Comparison of ENCODE assay signal across 8 mouse cellular contexts in the genomic region with DNA sequence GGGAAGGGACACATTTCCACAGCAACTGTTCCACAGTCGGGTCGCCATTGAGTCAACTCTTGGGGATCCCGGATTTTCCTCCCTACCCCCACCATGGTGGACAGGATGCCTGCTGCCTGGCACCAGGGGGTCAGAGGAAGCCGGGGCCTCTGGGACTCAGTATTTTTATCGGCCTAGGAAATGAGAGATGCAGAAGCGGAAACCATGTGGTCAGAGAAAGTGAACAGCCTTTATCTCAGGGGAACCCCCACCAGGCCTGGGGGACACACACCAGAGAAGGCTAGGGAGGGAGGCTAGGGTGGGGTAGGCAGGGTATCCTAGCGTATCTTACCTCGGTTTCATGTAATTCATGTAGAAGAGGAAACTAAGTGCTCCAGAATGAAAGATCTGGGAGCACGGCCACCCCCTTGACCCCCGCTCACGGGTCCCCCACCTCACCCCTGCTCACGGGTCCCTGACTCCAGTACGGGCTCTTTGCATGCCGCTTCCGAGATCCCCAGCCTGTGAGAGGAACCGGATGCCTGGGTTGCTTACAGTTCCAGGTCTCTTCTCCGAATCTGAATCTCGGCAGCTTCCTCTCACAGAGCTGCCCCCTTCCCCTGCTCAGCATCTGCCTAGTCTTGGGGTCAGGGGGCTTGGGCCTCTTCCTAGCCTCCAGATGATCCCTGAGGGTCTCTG. TPM values are rescaled to one million over a fixed set of nuclear protein-coding genes. Genes with fewer than 3 reads are reported as not detected.
DNase-seq lines count a peak whose midpoint lies in the region; ATAC-seq and TF ChIP-seq lines count a peak whose summit lies in the region.

No protein-coding gene starts in this region.

- peak overlapping the region; percentile 28; the same call in 1 of the 2 replicates for H3K4me2 ChIP-seq in lung, postnatal 0 days (replicated peaks; ENCODE audit: low read depth, low read length)

- no peak overlapping the region for H3K9ac ChIP-seq in lung, postnatal 0 days (replicated peaks; ENCODE audit: low read depth)

- TF ChIP-seq CTCF in lung, postnatal 0 days (IDR thresholded peaks at IDR 0.05) = no peak

- H3K4me1 ChIP-seq in lung, postnatal 0 days (ENCODE audit: insufficient read depth, low read depth, low read length) = peaks cover 10% of the 10 kb centered on the region

- H3K9me3 ChIP-seq in lung, postnatal 0 days (ENCODE audit: low read length) = no peaks in the 10 kb centered on the region

- peak overlapping the region; percentile 54 for H3K27ac ChIP-seq in lung, postnatal 0 days (ENCODE audit: low read length)

- 0 out of 2 replicates have a peak, but pooled peaks cover 5% of the 10 kb centered on the region for H3K36me3 ChIP-seq in lung, postnatal 0 days (ENCODE audit: insufficient read depth, low read length)

- TF ChIP-seq EP300 in lung, postnatal 0 days (IDR thresholded peaks at IDR 0.05) = no peak

- H3K4me3 ChIP-seq in lung, postnatal 0 days (ENCODE audit: low read depth, low read length) = no peak overlapping the region

- ATAC-seq in lung, postnatal 0 days = peak; percentile 63

- no peaks in the 10 kb centered on the region for H3K27me3 ChIP-seq in lung, postnatal 0 days (replicated peaks; ENCODE audit: insufficient read depth, low read length)

- DNase-seq in B cell, adult 2 months = peak; percentile 84 to 87
- DNase-seq in T-cell, adult 2 months (ENCODE audit: low spot score) = peak; percentile 62
- DNase-seq in induced T-regulatory cell, adult 2 months (ENCODE audit: low read depth) = peak; percentile 85
- DNase-seq in lung, postnatal 0 days (ENCODE audit: low spot score) = peak; percentile 53
- no peak for DNase-seq in frontal cortex, postnatal 10 days (ENCODE audit: low spot score in 2 of 2)
- no peak for DNase-seq in retina, embryonic 14.5 days (ENCODE audit: low spot score)
- no peak for DNase-seq in urinary bladder, adult 18-20 months (ENCODE audit: low spot score in 2 of 2)
- DNase-seq in cerebellum, postnatal 36 days = no peak

- 68% methylated on average over 18 of the region's 18 CpGs for WGBS in lung, postnatal 0 days

RNA-seq across cellular contexts. Expression of gene Gm16181, which starts 2.0 kb away (rescaled TPM):
- polyA plus RNA-seq in lung, postnatal 0 days (2015; fragmentation: Nextera tagmentation; extraction: Ambion mirVana) = 0.60 TPM in 1 of 2 replicates, not detected in the other

RNA-seq across cellular contexts. Expression of gene Lta, which starts 13.5 kb away (rescaled TPM):
- polyA plus RNA-seq in lung, postnatal 0 days (2015; fragmentation: Nextera tagmentation; extraction: Ambion mirVana) = 0.11 TPM in 1 of 2 replicates, not detected in the other

RNA-seq across cellular contexts. Expression of gene Atp6v1g2, which starts 14.8 kb away (rescaled TPM):
- 4.7 and 6.1 TPM in 2 replicates for polyA plus RNA-seq in lung, postnatal 0 days (2015; fragmentation: Nextera tagmentation; extraction: Ambion mirVana)

RNA-seq across cellular contexts. Expression of gene Tnf, which starts 16.8 kb away (rescaled TPM):
- polyA plus RNA-seq in lung, postnatal 0 days (2015; fragmentation: Nextera tagmentation; extraction: Ambion mirVana) = 0.95 and 3.7 TPM in 2 replicates

RNA-seq across cellular contexts. Expression of gene Nfkbil1, which starts 16.9 kb away (rescaled TPM):
- 11.2 and 12.2 TPM in 2 replicates for polyA plus RNA-seq in lung, postnatal 0 days (2015; fragmentation: Nextera tagmentation; extraction: Ambion mirVana)

Comparison
In these comparisons a context has a peak if more than half of its experiments do, and no peak if none do; other contexts are left out.
1. DNase-seq: peak in B cell, adult 2 months (2 of 2), T-cell, adult 2 months (single experiment), induced T-regulatory cell, adult 2 months (single experiment) and lung, postnatal 0 days (single experiment); none in frontal cortex, postnatal 10 days (0 of 2), retina, embryonic 14.5 days (single experiment), urinary bladder, adult 18-20 months (0 of 2) and cerebellum, postnatal 36 days (0 of 2).